Mouse (Mus musculus) stomach, postnatal 0 days (tissue): ENCODE measurements at regions not wholly inside any gene's neighbourhood (a gene's known extent, or its start where the extent isn't known, plus 50 kb on each side); places are given as distances from the start of the nearest gene placed in this dataset.

Experiments used
- CTCF ChIP-seq: IDR thresholded peaks from 2 replicates; pipeline ENCODE4 v1.5.1; 2016; ENCODE audit warnings: antibody characterized with exemption, low read depth, mild to moderate bottlenecking, moderate library complexity
- EP300 ChIP-seq: optimal IDR thresholded peaks from 2 replicates; pipeline ENCODE3; 2016; ENCODE audit warnings: antibody characterized with exemption

GRCm38 (mm10) chr17:9845451-9846075, 176.0 kb upstream of the Pabpc6 start:
- TF ChIP-seq CTCF (peak; percentile 50), EP300 (no peak)
